Mouse (Mus musculus) thymus, adult 2 months (tissue): ENCODE results near the gene Fgfr2. TPM values are rescaled to one million over a fixed set of nuclear protein-coding genes. Genes with fewer than 3 reads are reported as not detected.

Source experiments
- DNase-seq: peaks from one replicate; pipeline ENCODE4 v3.0.0; 2021
- H3K27ac ChIP-seq: fragments of 200-500 bp; 2 replicates; pipeline ENCODE4 v1.5.1; 2012; ENCODE audit warnings: low read length, control low read depth; ENCODE audit not compliant: control insufficient read depth, insufficient read depth
- H3K27me3 ChIP-seq: fragments of 200-500 bp; 2 replicates; pipeline ENCODE4 v1.6.1; 2012; ENCODE audit warnings: mild to moderate bottlenecking, low read length, moderate library complexity, mixed read lengths; ENCODE audit not compliant: control insufficient read depth, insufficient read depth
- H3K36me3 ChIP-seq: fragments of 200-500 bp; 2 replicates; pipeline ENCODE4 v1.6.1; 2012; ENCODE audit warnings: mild to moderate bottlenecking, low read length, moderate library complexity; ENCODE audit not compliant: control insufficient read depth, insufficient read depth
- H3K4me1 ChIP-seq: fragments of 200-500 bp; replicated peaks from 2 replicates; pipeline ENCODE4 v1.6.1; 2012; ENCODE audit warnings: low read length; ENCODE audit not compliant: control insufficient read depth, insufficient read depth
- H3K4me3 ChIP-seq: fragments of 200-500 bp; 2 replicates; pipeline ENCODE4 v1.5.1; 2012; ENCODE audit warnings: mild to moderate bottlenecking, low read length, control low read depth, moderate library complexity; ENCODE audit not compliant: control insufficient read depth, insufficient read depth
- CTCF ChIP-seq: fragments of 200-500 bp; IDR thresholded peaks from 2 replicates; pipeline ENCODE4 v1.5.1; 2012; ENCODE audit warnings: mild to moderate bottlenecking, control low read depth, low read length, moderate library complexity, borderline replicate concordance; ENCODE audit not compliant: control insufficient read depth, poor library complexity, insufficient read depth; ENCODE audit errors: extremely low read depth
- POLR2A ChIP-seq: fragments of 200-500 bp; IDR thresholded peaks from 2 replicates; pipeline ENCODE4 v1.6.1; 2012; ENCODE audit warnings: mild to moderate bottlenecking, low read length, control low read depth, moderate library complexity; ENCODE audit not compliant: control insufficient read depth, poor library complexity, insufficient read depth; ENCODE audit errors: extremely low read depth
- WGBS: fragments of 180-500 bp; shearing (Covaris S2); methylation state at CpG from one replicate; pipeline ENCODE4 v1.1.7; 2018; 5-methylcytosine and 5-hydroxymethylcytosine counted together
- polyA plus RNA-seq: library from polyadenylated mRNA; depleted of rRNA; stranded (reverse); fragments of >200 nt; gene quantifications from 2 replicates; pipeline ENCODE4 v1.2.3, GENCODE M21; 2012

Gene Fgfr2
- polyA plus RNA-seq, 1 experiment, result 12.1 TPM

GRCm38 (mm10) chr7:130324716-130325401 is 2798.3 kb downstream of the Fgfr2 start:
- no peaks in the 10 kb centered on the region for H3K36me3 ChIP-seq
- TF ChIP-seq POLR2A (no peak), CTCF (no peak)
- WGBS, result 80% methylated on average over 14 of the region's 14 CpGs
- H3K27ac ChIP-seq, result no peak overlapping the region
- no peak for DNase-seq
- no peaks in the 10 kb centered on the region for H3K4me1 ChIP-seq
- no peaks in the 10 kb centered on the region for H3K27me3 ChIP-seq
- H3K4me3 ChIP-seq, result no peak overlapping the region

- no peaks in the 10 kb centered on the region for H3K36me3 ChIP-seq
- no peak overlapping the region for H3K27ac ChIP-seq
- TF ChIP-seq POLR2A, result no peak
- no peak for TF ChIP-seq CTCF
- no peak for DNase-seq
- WGBS, result 46% methylated on average over 4 of the region's 4 CpGs
- H3K27me3 ChIP-seq, result no peaks in the 10 kb centered on the region
- no peak overlapping the region for H3K4me3 ChIP-seq
- H3K4me1 ChIP-seq, result no peaks in the 10 kb centered on the region
Observed at GRCm38 (mm10) chr7:130323766-130324165, 2799.4 kb downstream of the Fgfr2 start.

- Histone ChIP-seq H3K27ac (no peak overlapping the region), H3K27me3 (no peaks in the 10 kb centered on the region), H3K36me3 (no peaks in the 10 kb centered on the region), H3K4me1 (no peaks in the 10 kb centered on the region), H3K4me3 (no peak overlapping the region)
- TF ChIP-seq CTCF, result no peak
- no peak for TF ChIP-seq POLR2A
- no peak for DNase-seq
- WGBS, result 61% methylated on average over 8 of the region's 8 CpGs
Observed at GRCm38 (mm10) chr7:130319799-130320556, 2803.2 kb downstream of the Fgfr2 start.

- TF ChIP-seq CTCF (no peak), POLR2A (no peak)
- 73% methylated on average over 3 of the region's 3 CpGs for WGBS
- Histone ChIP-seq H3K4me1 (no peaks in the 10 kb centered on the region), H3K27ac (no peak overlapping the region), H3K27me3 (no peaks in the 10 kb centered on the region), H3K36me3 (no peaks in the 10 kb centered on the region), H3K4me3 (no peak overlapping the region)
- no peak for DNase-seq
Observed at GRCm38 (mm10) chr7:130316294-130316693, 2806.9 kb downstream of the Fgfr2 start.

GRCm38 (mm10) chr7:130315221-130315620 is 2807.9 kb downstream of the Fgfr2 start:
- no peak for TF ChIP-seq CTCF
- no peak for TF ChIP-seq POLR2A
- no peaks in the 10 kb centered on the region for H3K36me3 ChIP-seq
- H3K27ac ChIP-seq, result no peak overlapping the region
- H3K4me1 ChIP-seq, result no peaks in the 10 kb centered on the region
- 69% methylated on average over 6 of the region's 6 CpGs for WGBS
- no peaks in the 10 kb centered on the region for H3K27me3 ChIP-seq
- no peak for DNase-seq
- H3K4me3 ChIP-seq, result no peak overlapping the region

- H3K36me3 ChIP-seq, result no peaks in the 10 kb centered on the region
- no peak overlapping the region for H3K4me3 ChIP-seq
- no peaks in the 10 kb centered on the region for H3K4me1 ChIP-seq
- TF ChIP-seq CTCF (no peak), POLR2A (no peak)
- no peak for DNase-seq
- H3K27ac ChIP-seq, result no peak overlapping the region
- 96% methylated on average over 6 of the region's 6 CpGs for WGBS
- no peaks in the 10 kb centered on the region for H3K27me3 ChIP-seq
Observed at GRCm38 (mm10) chr7:130314658-130315057, 2808.5 kb downstream of the Fgfr2 start.

- TF ChIP-seq POLR2A (no peak), CTCF (no peak)
Observed at GRCm38 (mm10) chr7:130311362-130311761, 2811.8 kb downstream of the Fgfr2 start.

More at GRCm38 (mm10) chr7:130311362-130311761, 2811.8 kb downstream of the Fgfr2 start:
- Histone ChIP-seq H3K27me3 (no peaks in the 10 kb centered on the region), H3K27ac (no peak overlapping the region), H3K4me3 (no peak overlapping the region), H3K36me3 (no peaks in the 10 kb centered on the region), H3K4me1 (no peaks in the 10 kb centered on the region)
- WGBS, result 91% methylated on average over 4 of the region's 4 CpGs
- DNase-seq, result no peak
